Mouse (Mus musculus): ENCODE data around the gene Brd4.

Brd4 gene

GRCm38 (mm10) chr17:32165803-32166595 lies 118.5 kb downstream of the Brd4 start:
- DNase-seq: peak; percentile 53 to 74

GRCm38 (mm10) chr17:32165266-32165802 lies 119.2 kb downstream of the Brd4 start:
- no peak for DNase-seq

- no peak for DNase-seq
These were observed 119.7 kb downstream of the Brd4 start for GRCm38 (mm10) chr17:32164780-32165179.

- DNase-seq: peak in 1 of 2 experiments; percentile 31
These were observed 120.4 kb downstream of the Brd4 start for GRCm38 (mm10) chr17:32163910-32164650.

GRCm38 (mm10) chr17:32162112-32162850 lies 122.2 kb downstream of the Brd4 start:
- peak; percentile 58 to 80 for DNase-seq

- DNase-seq: no peak
These were observed 123.6 kb downstream of the Brd4 start for GRCm38 (mm10) chr17:32160882-32161281.

GRCm38 (mm10) chr17:32158841-32159240 lies 125.7 kb downstream of the Brd4 start:
- DNase-seq: no peak

GRCm38 (mm10) chr17:32146718-32147117 lies 137.8 kb downstream of the Brd4 start:
- no peak for DNase-seq

Measured in cerebellum, postnatal 14 days (tissue).